Mouse (Mus musculus) large intestine, adult 2 months (tissue): ENCODE data around the gene Msrb1. TPM values are rescaled to one million over a fixed set of nuclear protein-coding genes. Genes with fewer than 3 reads are reported as not detected.

Source experiments
- polyA plus RNA-seq: library from polyadenylated mRNA; depleted of rRNA; stranded (reverse); fragments of >200 nt; gene quantifications from 2 replicates; pipeline ENCODE4 v1.2.3, GENCODE M21; 2012; rRNA removed

Gene Msrb1
- polyA plus RNA-seq, 1 experiment, result 96.0 TPM

Other genes with a start within 250 kb of the Msrb1 start
- gene Caskin1, start 248.0 kb upstream of the Msrb1 start, polyA plus RNA-seq, result 0.26 and 0.59 TPM in 2 replicates
- 119 and 178 TPM in 2 replicates for gene Traf7, start 208.7 kb upstream of the Msrb1 start, polyA plus RNA-seq
- gene Rab26, start 202.4 kb upstream of the Msrb1 start, polyA plus RNA-seq, result 0.41 and 0.52 TPM in 2 replicates
- 25.5 and 35.8 TPM in 2 replicates for gene Pkd1, start 186.8 kb upstream of the Msrb1 start, polyA plus RNA-seq
- gene Tsc2, start 104.0 kb upstream of the Msrb1 start, polyA plus RNA-seq, result 84.7 and 109 TPM in 2 replicates
- 7.3 and 7.5 TPM in 2 replicates for gene Nthl1, start 104.0 kb upstream of the Msrb1 start, polyA plus RNA-seq
- gene Slc9a3r2, start 86.3 kb upstream of the Msrb1 start, polyA plus RNA-seq, result 30.0 and 37.4 TPM in 2 replicates
- gene Npw, start 78.2 kb upstream of the Msrb1 start, polyA plus RNA-seq, result not detected in 2 replicates
- 52.1 and 78.3 TPM in 2 replicates for gene Zfp598, start 67.0 kb upstream of the Msrb1 start, polyA plus RNA-seq
- gene Syngr3, start 46.7 kb upstream of the Msrb1 start, polyA plus RNA-seq, result 1.8 and 2.7 TPM in 2 replicates
- 22.8 and 22.9 TPM in 2 replicates for gene Gfer, start 40.5 kb upstream of the Msrb1 start, polyA plus RNA-seq
- 181 and 212 TPM in 2 replicates for gene Noxo1, start 40.4 kb upstream of the Msrb1 start, polyA plus RNA-seq
- 46.1 and 51.7 TPM in 2 replicates for gene Tbl3, start 29.0 kb upstream of the Msrb1 start, polyA plus RNA-seq
- 0.12 and 0.35 TPM in 2 replicates for gene Rnf151, start 18.6 kb upstream of the Msrb1 start, polyA plus RNA-seq
- 3,715 and 4,974 TPM in 2 replicates for gene Rps2, start 18.5 kb upstream of the Msrb1 start, polyA plus RNA-seq
- 371 and 397 TPM in 2 replicates for gene Ndufb10, start 12.2 kb upstream of the Msrb1 start, polyA plus RNA-seq
- 0.10 and 0.22 TPM in 2 replicates for gene Rpl3l, start 8.8 kb upstream of the Msrb1 start, polyA plus RNA-seq
- gene Hs3st6, start 16.3 kb downstream of the Msrb1 start, polyA plus RNA-seq, result 0.98 and 1.7 TPM in 2 replicates
- gene Meiob, start 67.6 kb downstream of the Msrb1 start, polyA plus RNA-seq, result 0.05 TPM in 1 of 2 replicates, not detected in the other
- 105 and 239 TPM in 2 replicates for gene Hagh, start 103.5 kb downstream of the Msrb1 start, polyA plus RNA-seq
- 54.7 and 121 TPM in 2 replicates for gene Fahd1, start 113.7 kb downstream of the Msrb1 start, polyA plus RNA-seq
- 1.1 and 1.4 TPM in 2 replicates for gene Igfals, start 129.4 kb downstream of the Msrb1 start, polyA plus RNA-seq
- gene Nubp2, start 149.7 kb downstream of the Msrb1 start, polyA plus RNA-seq, result 37.3 and 41.3 TPM in 2 replicates
- gene Spsb3, start 150.0 kb downstream of the Msrb1 start, polyA plus RNA-seq, result 57.4 and 70.5 TPM in 2 replicates
- 21.6 and 34.0 TPM in 2 replicates for gene Eme2, start 158.4 kb downstream of the Msrb1 start, polyA plus RNA-seq
- gene Mrps34, start 158.5 kb downstream of the Msrb1 start, polyA plus RNA-seq, result 119 and 144 TPM in 2 replicates
- gene Nme3, start 159.9 kb downstream of the Msrb1 start, polyA plus RNA-seq, result 61.2 and 62.9 TPM in 2 replicates
- gene Mapk8ip3, start 200.3 kb downstream of the Msrb1 start, polyA plus RNA-seq, result 41.0 and 69.6 TPM in 2 replicates
- gene Jpt2, start 224.0 kb downstream of the Msrb1 start, polyA plus RNA-seq, result 35.4 and 42.4 TPM in 2 replicates